Mouse (Mus musculus) cerebellum, adult 2 months (tissue): ENCODE results near the gene Gm12800. TPM values are rescaled to one million over a fixed set of nuclear protein-coding genes. Genes with fewer than 3 reads are reported as not detected.
"Not testable (repeated sequence)": the region's sequence is repeated elsewhere in the genome, so short reads cannot be mapped to it uniquely, and the experiment has no call there.

ENCODE experiments used
- DNase-seq, 2 experiments: peaks; one replicate each; pipeline ENCODE4 v3.0.0; 2021
- H3K27ac ChIP-seq: fragments of 200-500 bp; 2 replicates; pipeline ENCODE4 v1.5.1; 2012; ENCODE audit warnings: low read length, control low read depth, inconsistent platforms; ENCODE audit not compliant: insufficient read depth
- H3K27me3 ChIP-seq: fragments of 200-500 bp; 2 replicates; pipeline ENCODE4 v1.6.1; 2012; ENCODE audit warnings: inconsistent platforms, mild to moderate bottlenecking, low read length, moderate library complexity; ENCODE audit not compliant: control insufficient read depth, insufficient read depth
- H3K4me1 ChIP-seq: fragments of 200-500 bp; 2 replicates; pipeline ENCODE4 v1.6.1; 2011; ENCODE audit warnings: low read length; ENCODE audit not compliant: control insufficient read depth, insufficient read depth
- H3K4me3 ChIP-seq: fragments of 200-500 bp; replicated peaks from 2 replicates; pipeline ENCODE3; 2011; ENCODE audit warnings: mild to moderate bottlenecking, low read depth, low read length, control low read depth; ENCODE audit not compliant: insufficient read depth
- CTCF ChIP-seq: fragments of 200-500 bp; IDR thresholded peaks from 2 replicates; pipeline ENCODE4 v1.5.1; 2011; ENCODE audit warnings: low read depth, mild to moderate bottlenecking, control low read depth, low read length, moderate library complexity, borderline replicate concordance; ENCODE audit not compliant: insufficient read depth
- POLR2A ChIP-seq: fragments of 200-500 bp; IDR thresholded peaks from 2 replicates; pipeline ENCODE4 v1.6.1; 2011; ENCODE audit warnings: low read length, control low read depth, borderline replicate concordance; ENCODE audit not compliant: insufficient read depth
- WGBS: fragments of 180-500 bp; shearing (Covaris S2); methylation state at CpG from one replicate; pipeline ENCODE4 v1.1.7; 2018; 5-methylcytosine and 5-hydroxymethylcytosine counted together
- polyA plus RNA-seq: library from polyadenylated mRNA; depleted of rRNA; stranded (reverse); fragments of >200 nt; gene quantifications from 2 replicates; pipeline ENCODE4 v1.2.3, GENCODE M21; 2012; rRNA removed

Gene Gm12800
- not detected in 2 replicates for polyA plus RNA-seq

GRCm38 (mm10) chr4:101908821-101909220 lies at the start of gene Gm12800:
Gene Gm12800 (plus strand): TSS chr4:101909121.
- WGBS = 92% methylated on average over 2 of the region's 2 CpGs
- H3K4me1 ChIP-seq, H3K27ac ChIP-seq, H3K27me3 ChIP-seq, DNase-seq, H3K4me3 ChIP-seq: not testable (repeated sequence)

- TF ChIP-seq CTCF (peak; percentile 29; the same call in 1 of the 2 replicates), POLR2A (no peak)
- Histone ChIP-seq H3K27ac (no peak overlapping the region), H3K4me1 (no peaks in the 10 kb centered on the region), H3K4me3 (no peak overlapping the region), H3K27me3 (no peaks in the 10 kb centered on the region)
- 49% methylated on average over 6 of the region's 6 CpGs for WGBS
- peak in 1 of 2 experiments; percentile 3 for DNase-seq
Observed at GRCm38 (mm10) chr4:101860873-101861272, 48.0 kb upstream of the Gm12800 start.

GRCm38 (mm10) chr4:101862289-101862688 lies 46.6 kb upstream of the Gm12800 start:
- 85% methylated on average over 6 of the region's 6 CpGs for WGBS
- H3K4me3 ChIP-seq = no peak overlapping the region
- H3K4me1 ChIP-seq = no peaks in the 10 kb centered on the region
- DNase-seq = no peak
- TF ChIP-seq POLR2A (no peak), CTCF (no peak)
- H3K27ac ChIP-seq = no peak overlapping the region
- no peaks in the 10 kb centered on the region for H3K27me3 ChIP-seq

- H3K4me3 ChIP-seq, H3K27me3 ChIP-seq, H3K27ac ChIP-seq, H3K4me1 ChIP-seq: not testable (repeated sequence)
- DNase-seq = peak; percentile 24 to 36
- 16% methylated on average over 2 of the region's 2 CpGs for WGBS
Observed at GRCm38 (mm10) chr4:101872031-101872430, 36.9 kb upstream of the Gm12800 start.

- not testable (repeated sequence) for H3K4me1 ChIP-seq, H3K4me3 ChIP-seq, DNase-seq, H3K27me3 ChIP-seq, H3K27ac ChIP-seq
- WGBS = 84% methylated on average over 15 of the region's 15 CpGs
Observed at GRCm38 (mm10) chr4:101875687-101876086, 33.2 kb upstream of the Gm12800 start.

DNA sequence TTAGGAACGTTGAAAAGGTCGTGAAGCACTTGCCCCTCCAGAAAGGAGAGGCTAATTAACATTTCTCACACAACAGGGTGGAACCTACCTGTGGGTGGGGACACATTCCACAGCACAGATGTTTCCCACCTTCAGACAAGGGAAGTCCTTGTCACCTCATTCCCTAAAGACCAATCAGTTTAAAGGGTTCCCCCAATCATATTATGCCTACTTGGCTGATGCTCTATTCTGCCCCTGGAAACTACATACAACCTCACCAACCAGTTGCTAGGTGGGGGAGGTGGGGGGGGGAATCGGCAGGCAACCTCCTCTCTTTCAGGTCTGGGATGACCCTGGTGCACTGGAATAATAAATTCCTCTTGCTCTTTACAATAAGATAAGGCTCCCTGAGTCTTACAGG lies 25.3 kb upstream of the Gm12800 start:
- Histone ChIP-seq H3K4me1 (no peaks in the 10 kb centered on the region), H3K27ac (no peak overlapping the region), H3K27me3 (no peaks in the 10 kb centered on the region), H3K4me3 (no peak overlapping the region)
- 46% methylated on average over 3 of the region's 3 CpGs for WGBS
- no peak for TF ChIP-seq CTCF
- no peak for TF ChIP-seq POLR2A
- no peak for DNase-seq

- Histone ChIP-seq H3K27ac (no peak overlapping the region), H3K4me3 (no peak overlapping the region), H3K4me1 (no peaks in the 10 kb centered on the region), H3K27me3 (no peaks in the 10 kb centered on the region)
- DNase-seq = no peak
- TF ChIP-seq POLR2A (no peak), CTCF (no peak)
Observed at GRCm38 (mm10) chr4:101889377-101889776, 19.5 kb upstream of the Gm12800 start.

GRCm38 (mm10) chr4:101893656-101894420 lies 15.1 kb upstream of the Gm12800 start, which contains the start of gene C130073F10Rik:
Gene C130073F10Rik (minus strand): TSS chr4:101893789.
- no peaks in the 10 kb centered on the region for H3K27me3 ChIP-seq
- no peaks in the 10 kb centered on the region for H3K4me1 ChIP-seq
- TF ChIP-seq CTCF = no peak
- no peak for TF ChIP-seq POLR2A
- H3K4me3 ChIP-seq = no peak within 1 kb of the TSS
- no peak within 1 kb of the TSS for H3K27ac ChIP-seq
- 89% methylated on average over 7 of the region's 7 CpGs for WGBS
- DNase-seq = no peak

GRCm38 (mm10) chr4:101940107-101940506 lies 31.2 kb downstream of the Gm12800 start, which contains the start of gene Gm12794:
Gene Gm12794 (plus strand): TSS chr4:101940407.
- 73% methylated on average over 2 of the region's 2 CpGs for WGBS
- not testable (repeated sequence) for H3K27me3 ChIP-seq, H3K27ac ChIP-seq, DNase-seq, H3K4me1 ChIP-seq, H3K4me3 ChIP-seq

Other genes with a start within 250 kb of the Gm12800 start
- gene Lepr, start 191.7 kb upstream of the Gm12800 start, polyA plus RNA-seq = 0.79 and 1.1 TPM in 2 replicates
- not detected in 2 replicates for gene B020004J07Rik, start 65.1 kb upstream of the Gm12800 start, polyA plus RNA-seq
- not detected in 2 replicates for gene C130073F10Rik, start 15.3 kb upstream of the Gm12800 start, polyA plus RNA-seq
- not detected in 2 replicates for gene Gm12794, start 31.3 kb downstream of the Gm12800 start, polyA plus RNA-seq
- gene Gm12790, start 71.9 kb downstream of the Gm12800 start, polyA plus RNA-seq = not detected in 2 replicates
- gene Gm12789, start 77.5 kb downstream of the Gm12800 start, polyA plus RNA-seq = not detected in 2 replicates
- gene Pde4b, start 178.4 kb downstream of the Gm12800 start, polyA plus RNA-seq = 78.9 and 82.6 TPM in 2 replicates